Mouse (Mus musculus): ENCODE measurements at regions not wholly inside any gene's neighbourhood (a gene's known extent, or its start where the extent isn't known, plus 50 kb on each side); places are given as distances from the start of the nearest gene placed in this dataset.

GRCm38 (mm10) chrX:152926991-152927390 is 79.3 kb upstream of the Usp51 start:
- TF ChIP-seq POLR2A (IDR thresholded peaks at IDR 0.05; ENCODE audit: low read depth, low read length) (no peak), CTCF (IDR thresholded peaks at IDR 0.05; ENCODE audit: extremely low read depth, insufficient read length, insufficient replicate concordance, low read depth, low read length) (no peak)
